Mouse (Mus musculus) forebrain, embryonic 13.5 days (tissue): ENCODE measurements around the gene Theg. TPM values are rescaled to one million over a fixed set of nuclear protein-coding genes. Genes with fewer than 3 reads are reported as not detected.

Experiments
- ATAC-seq: fragments of 200-750 bp; cut with Nextera tagmentation; 2 replicates; pipeline ENCODE4 v1.8.0; 2017
- H3K27ac ChIP-seq: fragments of 300-500 bp; sonication (generic); 2 replicates; pipeline ENCODE4 v1.5.1; 2015; ENCODE audit warnings: inconsistent platforms, mild to moderate bottlenecking, moderate library complexity
- H3K27me3 ChIP-seq: fragments of 300-500 bp; sonication (generic); 2 replicates; pipeline ENCODE4 v1.6.1; 2015; ENCODE audit warnings: mild to moderate bottlenecking, inconsistent platforms
- H3K36me3 ChIP-seq: fragments of 300-500 bp; sonication (generic); 2 replicates; pipeline ENCODE4 v1.6.1; 2015; ENCODE audit warnings: mild to moderate bottlenecking, inconsistent platforms; ENCODE audit not compliant: poor library complexity, severe bottlenecking
- H3K4me1 ChIP-seq: fragments of 300-500 bp; sonication (generic); 2 replicates; pipeline ENCODE4 v1.6.1; 2015; ENCODE audit warnings: inconsistent platforms
- H3K4me2 ChIP-seq: fragments of 300-500 bp; sonication (generic); 2 replicates; pipeline ENCODE4 v1.6.1; 2015; ENCODE audit warnings: inconsistent platforms, mild to moderate bottlenecking, moderate library complexity
- H3K4me3 ChIP-seq: fragments of 300-500 bp; sonication (generic); 2 replicates; pipeline ENCODE4 v1.5.1; 2015; ENCODE audit warnings: mild to moderate bottlenecking, inconsistent platforms
- H3K9ac ChIP-seq: fragments of 300-500 bp; sonication (generic); 2 replicates; pipeline ENCODE4 v1.6.1; 2015; ENCODE audit warnings: mild to moderate bottlenecking, inconsistent platforms
- H3K9me3 ChIP-seq: fragments of 300-500 bp; sonication (generic); replicated peaks from 2 replicates; pipeline ENCODE4 v1.6.1; 2016; ENCODE audit warnings: inconsistent platforms
- WGBS: fragments of 180-500 bp; shearing (Covaris S2); methylation state at CpG from one replicate; pipeline ENCODE4 v1.1.7; 2015; 5-methylcytosine and 5-hydroxymethylcytosine counted together
- polyA plus RNA-seq: library from polyadenylated mRNA; unstranded; fragments of >200 nt; fragmentation: Nextera tagmentation; extraction: Ambion mirVana; gene quantifications from 2 replicates; pipeline ENCODE4 v1.2.1, GENCODE M21; 2015

The Theg gene
- polyA plus RNA-seq, 1 experiment from 2014 or later, result not detected

GRCm38 (mm10) chr10:79553691-79554090, 33.4 kb downstream of the Theg start:
- Histone ChIP-seq H3K4me2 (peak overlapping the region; percentile 75), H3K4me1 (peaks cover 26% of the 10 kb centered on the region), H3K27ac (no peak overlapping the region), H3K27me3 (no peaks in the 10 kb centered on the region), H3K9ac (peak overlapping the region; percentile 93), H3K36me3 (peaks cover 21% of the 10 kb centered on the region), H3K9me3 (no peaks in the 10 kb centered on the region), H3K4me3 (peak overlapping the region; percentile 94)
- ATAC-seq, result no peak
- 53% methylated on average over 10 of the region's 10 CpGs for WGBS

GRCm38 (mm10) chr10:79553176-79553575, 34.0 kb downstream of the Theg start:
- Histone ChIP-seq H3K27ac (no peak overlapping the region), H3K4me1 (peaks cover 26% of the 10 kb centered on the region), H3K36me3 (peaks cover 26% of the 10 kb centered on the region), H3K9me3 (no peaks in the 10 kb centered on the region), H3K27me3 (no peaks in the 10 kb centered on the region), H3K9ac (peak overlapping the region; percentile 93), H3K4me3 (peak overlapping the region; percentile 94), H3K4me2 (peak overlapping the region; percentile 75)
- 94% methylated on average over 6 of the region's 6 CpGs for WGBS
- no peak for ATAC-seq

GRCm38 (mm10) chr10:79552531-79552930, 34.6 kb downstream of the Theg start:
- no peak for ATAC-seq
- peaks cover 26% of the 10 kb centered on the region for H3K4me1 ChIP-seq
- H3K4me3 ChIP-seq, result no peak overlapping the region
- no peak overlapping the region for H3K4me2 ChIP-seq
- H3K36me3 ChIP-seq, result peaks cover 33% of the 10 kb centered on the region
- no peaks in the 10 kb centered on the region for H3K9me3 ChIP-seq
- H3K27me3 ChIP-seq, result no peaks in the 10 kb centered on the region
- no peak overlapping the region for H3K27ac ChIP-seq
- no peak overlapping the region for H3K9ac ChIP-seq
- WGBS, result 90% methylated on average over 8 of the region's 8 CpGs

- Histone ChIP-seq H3K9ac (no peak overlapping the region), H3K4me2 (no peak overlapping the region), H3K36me3 (peaks cover 54% of the 10 kb centered on the region), H3K27me3 (no peaks in the 10 kb centered on the region), H3K9me3 (no peaks in the 10 kb centered on the region), H3K27ac (no peak overlapping the region), H3K4me3 (no peak overlapping the region), H3K4me1 (peaks cover 25% of the 10 kb centered on the region)
- 87% methylated on average over 9 of the region's 9 CpGs for WGBS
- ATAC-seq, result no peak
These were observed 36.8 kb downstream of the Theg start for GRCm38 (mm10) chr10:79550366-79550765.

- WGBS, result 96% methylated on average over 18 of the region's 18 CpGs
- no peak overlapping the region for H3K4me3 ChIP-seq
- H3K36me3 ChIP-seq, result peaks cover 66% of the 10 kb centered on the region
- ATAC-seq, result no peak
- no peak overlapping the region for H3K27ac ChIP-seq
- peaks cover 18% of the 10 kb centered on the region for H3K4me1 ChIP-seq
- no peaks in the 10 kb centered on the region for H3K27me3 ChIP-seq
- H3K9me3 ChIP-seq, result no peaks in the 10 kb centered on the region
- H3K4me2 ChIP-seq, result no peak overlapping the region
- no peak overlapping the region for H3K9ac ChIP-seq
These were observed 38.0 kb downstream of the Theg start for GRCm38 (mm10) chr10:79548971-79549723.

- Histone ChIP-seq H3K4me2 (no peak overlapping the region), H3K4me3 (no peak overlapping the region), H3K36me3 (peaks cover 72% of the 10 kb centered on the region), H3K9me3 (no peaks in the 10 kb centered on the region), H3K27me3 (no peaks in the 10 kb centered on the region), H3K9ac (no peak overlapping the region), H3K4me1 (peaks cover 12% of the 10 kb centered on the region), H3K27ac (no peak overlapping the region)
- WGBS, result 94% methylated on average over 5 of the region's 5 CpGs
- ATAC-seq, result no peak
These were observed 38.6 kb downstream of the Theg start for GRCm38 (mm10) chr10:79548546-79548945.

GRCm38 (mm10) chr10:79547148-79547675, 39.9 kb downstream of the Theg start:
- Histone ChIP-seq H3K4me3 (no peak overlapping the region), H3K4me1 (no peaks in the 10 kb centered on the region), H3K9me3 (no peaks in the 10 kb centered on the region), H3K27ac (no peak overlapping the region), H3K4me2 (no peak overlapping the region), H3K27me3 (no peaks in the 10 kb centered on the region), H3K9ac (no peak overlapping the region), H3K36me3 (peaks cover 86% of the 10 kb centered on the region)
- 84% methylated on average over 5 of the region's 5 CpGs for WGBS
- ATAC-seq, result no peak

- H3K36me3 ChIP-seq, result peaks cover 93% of the 10 kb centered on the region
- no peak for ATAC-seq
- WGBS, result 94% methylated on average over 11 of the region's 11 CpGs
These were observed 40.6 kb downstream of the Theg start for GRCm38 (mm10) chr10:79546483-79546882.

GRCm38 (mm10) chr10:79545891-79546290, 41.2 kb downstream of the Theg start:
- H3K9me3 ChIP-seq, result no peaks in the 10 kb centered on the region
- H3K36me3 ChIP-seq, result peaks cover 95% of the 10 kb centered on the region
- no peak overlapping the region for H3K4me3 ChIP-seq
- ATAC-seq, result no peak
- 89% methylated on average over 12 of the region's 12 CpGs for WGBS
- no peak overlapping the region for H3K27ac ChIP-seq
- no peak overlapping the region for H3K9ac ChIP-seq
- no peak overlapping the region for H3K4me2 ChIP-seq
- no peaks in the 10 kb centered on the region for H3K4me1 ChIP-seq
- H3K27me3 ChIP-seq, result no peaks in the 10 kb centered on the region

More at GRCm38 (mm10) chr10:79546483-79546882, 40.6 kb downstream of the Theg start:
- no peak overlapping the region for H3K4me3 ChIP-seq
- no peaks in the 10 kb centered on the region for H3K4me1 ChIP-seq
- H3K9ac ChIP-seq, result no peak overlapping the region
- H3K27ac ChIP-seq, result no peak overlapping the region
- H3K9me3 ChIP-seq, result no peaks in the 10 kb centered on the region
- no peaks in the 10 kb centered on the region for H3K27me3 ChIP-seq
- no peak overlapping the region for H3K4me2 ChIP-seq

GRCm38 (mm10) chr10:79544631-79545030, 42.5 kb downstream of the Theg start:
- Histone ChIP-seq H3K36me3 (peaks cover 100% of the 10 kb centered on the region), H3K27ac (no peak overlapping the region), H3K4me1 (no peaks in the 10 kb centered on the region), H3K27me3 (no peaks in the 10 kb centered on the region), H3K4me2 (no peak overlapping the region), H3K4me3 (no peak overlapping the region), H3K9ac (no peak overlapping the region), H3K9me3 (no peaks in the 10 kb centered on the region)
- ATAC-seq, result no peak
- WGBS, result 97% methylated on average over 5 of the region's 5 CpGs

GRCm38 (mm10) chr10:79543884-79544597, 43.1 kb downstream of the Theg start:
- ATAC-seq, result no peak
- Histone ChIP-seq H3K4me1 (no peaks in the 10 kb centered on the region), H3K4me2 (no peak overlapping the region), H3K9me3 (no peaks in the 10 kb centered on the region), H3K9ac (no peak overlapping the region), H3K27me3 (no peaks in the 10 kb centered on the region), H3K36me3 (peaks cover 100% of the 10 kb centered on the region), H3K4me3 (no peak overlapping the region), H3K27ac (no peak overlapping the region)
- WGBS, result 86% methylated on average over 9 of the region's 9 CpGs

- WGBS, result 94% methylated on average over 11 of the region's 11 CpGs
- Histone ChIP-seq H3K4me2 (no peak overlapping the region), H3K4me3 (no peak overlapping the region), H3K4me1 (no peaks in the 10 kb centered on the region), H3K9ac (no peak overlapping the region), H3K27me3 (no peaks in the 10 kb centered on the region), H3K36me3 (peaks cover 100% of the 10 kb centered on the region), H3K27ac (no peak overlapping the region), H3K9me3 (no peaks in the 10 kb centered on the region)
- ATAC-seq, result no peak
These were observed 45.0 kb downstream of the Theg start for GRCm38 (mm10) chr10:79542171-79542570.
